Mouse (Mus musculus): ENCODE results near the gene Tbkbp1. TPM values are rescaled to one million over a fixed set of nuclear protein-coding genes. Genes with fewer than 3 reads are reported as not detected.

Gene Tbkbp1
- polyA plus RNA-seq, 1 experiment from 2014 or later, result 9.0 TPM

- no peak overlapping the region for H3K9ac ChIP-seq (replicated peaks; ENCODE audit: low read depth, low read length)
- no peak overlapping the region for H3K27ac ChIP-seq (ENCODE audit: low read depth, low read length)
- no peaks in the 10 kb centered on the region for H3K4me1 ChIP-seq (ENCODE audit: control insufficient read depth, insufficient read depth, low read length)
- no peak for ATAC-seq (ENCODE audit: low read depth)
- H3K36me3 ChIP-seq (ENCODE audit: control insufficient read depth, insufficient read depth, low read length), result peaks cover 95% of the 10 kb centered on the region
- H3K27me3 ChIP-seq (ENCODE audit: control insufficient read depth, insufficient read depth, low read length), result no peaks in the 10 kb centered on the region
- H3K9me3 ChIP-seq (ENCODE audit: control insufficient read depth, low read length), result no peaks in the 10 kb centered on the region
- H3K4me2 ChIP-seq (ENCODE audit: low read depth, low read length), result no peak overlapping the region
- H3K4me3 ChIP-seq (ENCODE audit: low read depth, low read length), result no peak overlapping the region
- 93% methylated on average over 2 of the region's 2 CpGs for WGBS
Measured at GRCm38 (mm10) chr11:97178198-97178597, 26.9 kb upstream of the Tbkbp1 start.

- no peaks in the 10 kb centered on the region for H3K9me3 ChIP-seq (ENCODE audit: control insufficient read depth, low read length)
- no peaks in the 10 kb centered on the region for H3K27me3 ChIP-seq (ENCODE audit: control insufficient read depth, insufficient read depth, low read length)
- ATAC-seq (ENCODE audit: low read depth), result no peak
- H3K9ac ChIP-seq (replicated peaks; ENCODE audit: low read depth, low read length), result no peak overlapping the region
- H3K4me3 ChIP-seq (ENCODE audit: low read depth, low read length), result no peak overlapping the region
- H3K4me2 ChIP-seq (ENCODE audit: low read depth, low read length), result no peak overlapping the region
- peaks cover 95% of the 10 kb centered on the region for H3K36me3 ChIP-seq (ENCODE audit: control insufficient read depth, insufficient read depth, low read length)
- H3K27ac ChIP-seq (ENCODE audit: low read depth, low read length), result no peak overlapping the region
- 61% methylated on average over 3 of the region's 3 CpGs for WGBS
- no peaks in the 10 kb centered on the region for H3K4me1 ChIP-seq (ENCODE audit: control insufficient read depth, insufficient read depth, low read length)
Measured at GRCm38 (mm10) chr11:97176851-97177250, 25.6 kb upstream of the Tbkbp1 start.

- H3K4me2 ChIP-seq (ENCODE audit: low read depth, low read length), result no peak overlapping the region
- H3K9me3 ChIP-seq (ENCODE audit: control insufficient read depth, low read length), result no peaks in the 10 kb centered on the region
- peaks cover 96% of the 10 kb centered on the region for H3K36me3 ChIP-seq (ENCODE audit: control insufficient read depth, insufficient read depth, low read length)
- 87% methylated on average over 7 of the region's 7 CpGs for WGBS
- H3K27ac ChIP-seq (ENCODE audit: low read depth, low read length), result no peak overlapping the region
- no peaks in the 10 kb centered on the region for H3K27me3 ChIP-seq (ENCODE audit: control insufficient read depth, insufficient read depth, low read length)
- no peak overlapping the region for H3K4me3 ChIP-seq (ENCODE audit: low read depth, low read length)
- no peak for ATAC-seq (ENCODE audit: low read depth)
- no peak overlapping the region for H3K9ac ChIP-seq (replicated peaks; ENCODE audit: low read depth, low read length)
- no peaks in the 10 kb centered on the region for H3K4me1 ChIP-seq (ENCODE audit: control insufficient read depth, insufficient read depth, low read length)
Measured at GRCm38 (mm10) chr11:97175499-97175898, 24.2 kb upstream of the Tbkbp1 start.

- Histone ChIP-seq H3K4me2 (ENCODE audit: low read depth, low read length) (no peak overlapping the region), H3K9ac (replicated peaks; ENCODE audit: low read depth, low read length) (no peak overlapping the region), H3K9me3 (ENCODE audit: control insufficient read depth, low read length) (no peaks in the 10 kb centered on the region), H3K27me3 (ENCODE audit: control insufficient read depth, insufficient read depth, low read length) (no peaks in the 10 kb centered on the region), H3K36me3 (ENCODE audit: control insufficient read depth, insufficient read depth, low read length) (peaks cover 65% of the 10 kb centered on the region), H3K27ac (ENCODE audit: low read depth, low read length) (no peak overlapping the region), H3K4me1 (ENCODE audit: control insufficient read depth, insufficient read depth, low read length) (no peaks in the 10 kb centered on the region), H3K4me3 (ENCODE audit: low read depth, low read length) (no peak overlapping the region)
- ATAC-seq (ENCODE audit: low read depth), result no peak
- WGBS, result 71% methylated on average over 6 of the region's 6 CpGs
Measured at GRCm38 (mm10) chr11:97160341-97160740, 9.0 kb upstream of the Tbkbp1 start.

GRCm38 (mm10) chr11:97156999-97157398 is 5.7 kb upstream of the Tbkbp1 start:
- no peak overlapping the region for H3K4me3 ChIP-seq (ENCODE audit: low read depth, low read length)
- no peak overlapping the region for H3K27ac ChIP-seq (ENCODE audit: low read depth, low read length)
- ATAC-seq (ENCODE audit: low read depth), result no peak
- no peaks in the 10 kb centered on the region for H3K9me3 ChIP-seq (ENCODE audit: control insufficient read depth, low read length)
- no peak overlapping the region for H3K4me2 ChIP-seq (ENCODE audit: low read depth, low read length)
- no peak overlapping the region for H3K9ac ChIP-seq (replicated peaks; ENCODE audit: low read depth, low read length)
- no peaks in the 10 kb centered on the region for H3K27me3 ChIP-seq (ENCODE audit: control insufficient read depth, insufficient read depth, low read length)
- H3K36me3 ChIP-seq (ENCODE audit: control insufficient read depth, insufficient read depth, low read length), result peaks cover 35% of the 10 kb centered on the region
- 84% methylated on average over 7 of the region's 7 CpGs for WGBS
- H3K4me1 ChIP-seq (ENCODE audit: control insufficient read depth, insufficient read depth, low read length), result peaks cover 11% of the 10 kb centered on the region

- peak overlapping the region; percentile 51; the same call in 1 of the 2 replicates for H3K4me2 ChIP-seq (ENCODE audit: low read depth, low read length)
- peaks cover 21% of the 10 kb centered on the region for H3K4me1 ChIP-seq (ENCODE audit: control insufficient read depth, insufficient read depth, low read length)
- no peaks in the 10 kb centered on the region for H3K9me3 ChIP-seq (ENCODE audit: control insufficient read depth, low read length)
- no peak overlapping the region; the same call in 1 of the 2 replicates for H3K9ac ChIP-seq (replicated peaks; ENCODE audit: low read depth, low read length)
- WGBS, result 19% methylated on average over 10 of the region's 10 CpGs
- no peak overlapping the region for H3K4me3 ChIP-seq (ENCODE audit: low read depth, low read length)
- peaks cover 6% of the 10 kb centered on the region; the same call in 1 of the 2 replicates for H3K36me3 ChIP-seq (ENCODE audit: control insufficient read depth, insufficient read depth, low read length)
- no peak for ATAC-seq (ENCODE audit: low read depth)
- H3K27ac ChIP-seq (ENCODE audit: low read depth, low read length), result no peak overlapping the region; the same call in 1 of the 2 replicates
- H3K27me3 ChIP-seq (ENCODE audit: control insufficient read depth, insufficient read depth, low read length), result no peaks in the 10 kb centered on the region
Measured at GRCm38 (mm10) chr11:97152662-97153287, 1.5 kb upstream of the Tbkbp1 start.

GRCm38 (mm10) chr11:97152023-97152426 is 730 bp upstream of the Tbkbp1 start:
- Histone ChIP-seq H3K4me2 (ENCODE audit: low read depth, low read length) (peak overlapping the region; percentile 51), H3K9ac (replicated peaks; ENCODE audit: low read depth, low read length) (peak overlapping the region; percentile 95; the same call in 1 of the 2 replicates), H3K4me3 (ENCODE audit: low read depth, low read length) (peak overlapping the region; percentile 77), H3K27me3 (ENCODE audit: control insufficient read depth, insufficient read depth, low read length) (no peaks in the 10 kb centered on the region), H3K27ac (ENCODE audit: low read depth, low read length) (peak overlapping the region; percentile 52; the same call in 1 of the 2 replicates), H3K36me3 (ENCODE audit: control insufficient read depth, insufficient read depth, low read length) (peaks cover 9% of the 10 kb centered on the region; the same call in 1 of the 2 replicates), H3K9me3 (ENCODE audit: control insufficient read depth, low read length) (no peaks in the 10 kb centered on the region), H3K4me1 (ENCODE audit: control insufficient read depth, insufficient read depth, low read length) (peaks cover 21% of the 10 kb centered on the region)
- WGBS, result under 1% methylated on average over 11 of the region's 11 CpGs
- ATAC-seq (ENCODE audit: low read depth), result no peak

GRCm38 (mm10) chr11:97150411-97151330 is 624 bp downstream of the Tbkbp1 start:
- Histone ChIP-seq H3K4me2 (ENCODE audit: low read depth, low read length) (peak overlapping the region; percentile 51), H3K36me3 (ENCODE audit: control insufficient read depth, insufficient read depth, low read length) (peaks cover 13% of the 10 kb centered on the region; the same call in 1 of the 2 replicates), H3K9ac (replicated peaks; ENCODE audit: low read depth, low read length) (peak overlapping the region; percentile 95), H3K9me3 (ENCODE audit: control insufficient read depth, low read length) (no peaks in the 10 kb centered on the region), H3K27ac (ENCODE audit: low read depth, low read length) (peak overlapping the region; percentile 94), H3K4me1 (ENCODE audit: control insufficient read depth, insufficient read depth, low read length) (peaks cover 21% of the 10 kb centered on the region), H3K27me3 (ENCODE audit: control insufficient read depth, insufficient read depth, low read length) (no peaks in the 10 kb centered on the region), H3K4me3 (ENCODE audit: low read depth, low read length) (peak overlapping the region; percentile 77)
- peak; percentile 75 for ATAC-seq (ENCODE audit: low read depth)
- under 1% methylated on average over 96 of the region's 102 CpGs for WGBS

- no peak; the same call in none of the 2 replicates for ATAC-seq (ENCODE audit: low read depth)
Measured at GRCm38 (mm10) chr11:97149995-97150410, 1.3 kb downstream of the Tbkbp1 start.

More at GRCm38 (mm10) chr11:97149995-97150410, 1.3 kb downstream of the Tbkbp1 start:
- peak overlapping the region; percentile 77 for H3K4me3 ChIP-seq (ENCODE audit: low read depth, low read length)
- WGBS, result 3% methylated on average over 14 of the region's 14 CpGs
- H3K36me3 ChIP-seq (ENCODE audit: control insufficient read depth, insufficient read depth, low read length), result peaks cover 20% of the 10 kb centered on the region; the same call in 1 of the 2 replicates
- no peaks in the 10 kb centered on the region for H3K27me3 ChIP-seq (ENCODE audit: control insufficient read depth, insufficient read depth, low read length)
- peak overlapping the region; percentile 95 for H3K9ac ChIP-seq (replicated peaks; ENCODE audit: low read depth, low read length)
- no peaks in the 10 kb centered on the region for H3K9me3 ChIP-seq (ENCODE audit: control insufficient read depth, low read length)
- H3K27ac ChIP-seq (ENCODE audit: low read depth, low read length), result peak overlapping the region; percentile 94
- H3K4me2 ChIP-seq (ENCODE audit: low read depth, low read length), result peak overlapping the region; percentile 51
- H3K4me1 ChIP-seq (ENCODE audit: control insufficient read depth, insufficient read depth, low read length), result peaks cover 21% of the 10 kb centered on the region

Measured in neural tube, embryonic 14.5 days (tissue).